Mouse (Mus musculus) brain, embryonic 14.5 days (tissue): Measurements from ENCODE around the gene Fbxo41.

Experiments
- CTCF ChIP-seq: fragments of 200-500 bp; IDR thresholded peaks from 2 replicates; pipeline ENCODE4 v1.5.1; 2012; ENCODE audit warnings: inconsistent platforms, mild to moderate bottlenecking, moderate library complexity, borderline replicate concordance; ENCODE audit not compliant: insufficient read depth, insufficient read length; ENCODE audit errors: extremely low read depth
- POLR2A ChIP-seq: fragments of 200-500 bp; IDR thresholded peaks from 2 replicates; pipeline ENCODE4 v1.6.1; 2012; ENCODE audit warnings: mild to moderate bottlenecking, inconsistent platforms, borderline replicate concordance; ENCODE audit not compliant: poor library complexity, insufficient read depth, insufficient read length, severe bottlenecking; ENCODE audit errors: extremely low read depth

DNA sequence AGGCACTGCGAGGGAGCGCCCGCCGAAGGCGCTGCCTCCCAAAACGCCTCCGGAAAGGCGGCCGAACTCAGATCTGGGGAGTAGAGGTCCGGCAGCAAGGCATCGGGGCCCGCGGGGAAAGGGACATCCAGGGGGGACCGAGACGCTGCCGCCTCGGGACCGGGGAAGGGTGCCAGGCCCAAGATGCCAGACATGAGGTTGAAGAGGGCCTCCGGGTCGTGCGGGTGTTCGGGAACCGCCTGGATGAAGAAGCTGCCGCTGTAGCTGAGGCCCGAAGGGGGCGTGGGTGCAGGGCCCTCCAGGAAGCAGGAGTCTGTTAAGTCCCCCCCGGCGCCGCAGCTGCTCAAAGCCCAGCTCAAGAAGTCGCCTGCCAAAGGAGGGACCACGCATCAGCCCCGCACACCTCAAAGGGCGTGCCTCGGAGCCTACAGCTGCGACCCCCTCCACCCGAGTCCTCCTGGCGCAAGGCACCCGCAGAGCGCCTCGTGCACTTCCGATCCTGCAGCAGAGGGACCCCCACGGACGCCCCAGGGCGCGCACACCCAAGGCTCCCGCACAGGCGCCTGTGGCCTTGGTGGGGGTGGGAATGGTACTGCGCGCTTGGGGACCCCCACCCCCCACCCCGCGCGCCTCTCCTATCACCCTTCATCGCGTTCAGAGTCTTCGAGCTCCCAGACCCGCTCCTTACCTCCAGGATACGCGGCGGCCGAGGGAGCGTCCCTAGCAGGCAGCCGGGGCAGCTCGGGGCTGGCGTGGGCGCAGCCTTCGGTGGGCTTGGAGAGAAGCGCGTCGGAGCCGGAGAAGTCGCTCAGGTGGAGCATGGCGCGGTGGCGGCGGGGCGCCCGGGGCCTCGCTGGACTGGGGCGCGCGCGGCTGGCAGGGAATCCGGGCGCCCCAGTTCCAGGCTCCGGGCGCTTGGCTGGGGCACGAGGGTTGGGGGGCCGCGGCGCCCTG is 10.1 kb upstream of the Fbxo41 start:
- TF ChIP-seq CTCF (no peak), POLR2A (no peak)
